Mouse (Mus musculus) cerebellum, adult 9-10 months (tissue): ENCODE measurements around the gene Eya4.

Experiments used
- DNase-seq: peaks from one replicate; pipeline ENCODE4 v3.0.0; 2022

The Eya4 gene

DNA sequence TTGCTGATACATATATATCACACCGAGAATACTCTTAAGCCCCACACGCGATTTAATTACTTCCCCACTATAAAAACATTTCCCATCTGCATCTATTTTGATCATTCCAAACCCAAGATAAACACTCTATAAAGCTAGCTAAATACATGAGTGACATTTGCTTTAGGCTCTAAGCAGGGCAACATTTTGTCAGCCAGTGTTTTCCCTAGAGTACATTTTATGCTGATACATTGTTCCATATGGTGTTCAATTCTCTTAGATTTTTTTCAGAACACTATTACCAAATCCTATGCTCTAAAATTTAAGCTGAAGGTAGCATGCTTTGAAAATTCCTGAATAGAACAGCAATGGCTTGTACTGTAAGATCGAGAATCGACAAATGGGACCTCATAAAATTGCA is 127.2 kb downstream of the Eya4 start:
- no peak for DNase-seq

DNA sequence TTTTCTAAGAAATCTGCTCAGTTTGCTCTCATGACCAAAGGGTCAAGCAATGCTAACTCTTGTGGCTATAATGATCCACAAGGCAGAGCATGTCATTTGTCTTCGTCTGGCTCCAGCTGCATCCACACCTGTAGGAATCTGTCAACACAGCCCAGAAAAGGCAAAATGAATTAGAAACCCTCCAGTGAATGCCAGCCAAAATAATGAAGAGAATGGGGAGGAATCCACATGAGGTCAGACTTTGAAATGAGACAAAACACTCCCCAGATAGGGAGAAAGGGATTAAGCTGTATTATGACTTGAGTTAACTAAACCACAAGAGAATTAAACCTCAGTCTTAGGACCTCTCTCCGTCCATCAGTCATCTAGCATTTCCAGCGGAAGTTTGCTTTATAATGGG is 130.2 kb downstream of the Eya4 start:
- DNase-seq, result no peak

DNA sequence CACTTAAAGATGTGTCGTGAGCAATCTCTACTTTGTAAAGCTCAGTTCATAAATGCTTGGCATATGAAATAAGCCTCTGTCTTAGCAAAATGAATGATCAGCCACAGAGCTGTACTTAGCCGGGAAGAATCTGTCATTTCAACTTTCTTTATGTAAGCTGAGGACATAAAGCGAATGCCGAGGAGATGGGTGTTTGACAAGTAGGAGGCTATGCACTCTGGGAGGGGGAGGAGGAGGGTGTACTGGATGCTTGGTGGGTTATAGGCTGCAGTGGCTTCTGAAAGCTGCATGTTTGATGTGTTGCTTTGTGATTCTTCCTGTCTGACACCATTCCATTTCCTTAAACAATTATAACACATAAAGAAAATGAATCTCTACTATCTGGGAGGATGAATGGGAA is 133.8 kb downstream of the Eya4 start:
- no peak for DNase-seq

DNA sequence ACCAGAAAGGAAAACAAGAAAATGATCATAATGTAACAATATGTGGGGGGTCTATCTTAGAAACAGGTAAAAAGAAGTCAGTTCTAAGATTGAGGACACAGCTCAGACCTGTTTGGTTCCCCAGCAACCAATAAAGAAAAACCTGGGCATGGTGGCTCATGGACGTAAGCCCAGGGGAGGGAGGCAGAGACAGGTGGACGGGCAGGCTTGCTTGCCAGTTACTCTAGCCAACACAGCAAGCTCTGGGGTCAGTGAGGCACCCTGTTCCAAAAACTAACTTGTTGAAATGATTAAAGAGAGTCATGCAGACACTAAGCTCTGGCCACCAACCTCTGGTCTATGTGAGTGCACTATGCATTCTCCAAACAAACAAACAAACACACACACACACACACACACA is 139.2 kb downstream of the Eya4 start:
- no peak for DNase-seq

DNA sequence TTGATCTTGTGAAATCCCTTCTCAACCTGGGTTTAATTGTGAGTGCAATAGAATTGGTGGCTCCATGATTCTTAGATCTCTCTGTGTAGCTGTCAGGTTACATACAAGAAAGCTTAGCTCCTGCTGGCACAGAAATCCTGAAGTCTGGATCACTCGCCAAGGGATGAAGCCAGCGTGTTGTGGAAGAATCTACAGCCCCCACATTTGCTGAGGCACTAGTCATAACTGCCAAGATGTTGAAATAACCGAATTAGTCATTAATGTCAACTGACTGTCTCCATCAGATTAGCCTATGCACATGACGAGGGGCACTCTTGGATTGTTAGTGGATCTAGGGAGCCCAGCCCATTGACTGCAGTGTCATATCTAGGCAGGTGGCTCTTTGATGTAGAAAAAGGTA is 146.7 kb downstream of the Eya4 start:
- no peak for DNase-seq

DNA sequence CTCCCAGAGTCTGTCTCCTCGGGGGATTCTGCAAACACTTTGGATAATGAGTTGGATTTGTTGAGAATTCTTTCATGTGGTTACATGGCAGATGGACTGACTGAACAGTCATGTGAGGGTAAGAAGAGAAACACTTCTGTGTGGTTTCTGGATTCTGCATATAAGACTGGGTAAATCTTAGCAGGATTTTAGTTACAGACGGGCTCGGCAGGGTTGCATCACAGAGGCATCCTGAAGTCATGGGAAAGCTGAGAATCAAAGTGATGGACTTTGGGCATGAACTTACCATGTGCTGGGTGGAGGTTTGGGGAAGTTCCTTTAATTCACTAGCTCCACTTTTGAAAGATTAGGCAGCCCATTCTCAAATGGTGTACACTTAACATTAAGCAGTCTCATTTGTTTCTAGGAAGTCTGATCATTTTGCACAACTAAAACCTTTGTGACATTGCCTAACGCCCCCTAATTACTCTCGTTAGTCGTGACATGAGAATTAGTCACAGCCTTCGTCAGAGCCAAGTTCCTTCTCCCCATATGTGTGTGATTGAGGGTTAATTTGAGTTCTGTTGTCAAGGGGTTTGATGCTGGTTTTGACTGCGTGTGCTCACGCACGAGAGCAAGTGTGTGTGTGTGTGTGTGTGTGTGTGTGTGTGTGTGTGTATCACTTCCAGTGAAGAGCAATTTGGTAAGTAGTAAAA is 147.3 kb downstream of the Eya4 start:
- no peak for DNase-seq

DNA sequence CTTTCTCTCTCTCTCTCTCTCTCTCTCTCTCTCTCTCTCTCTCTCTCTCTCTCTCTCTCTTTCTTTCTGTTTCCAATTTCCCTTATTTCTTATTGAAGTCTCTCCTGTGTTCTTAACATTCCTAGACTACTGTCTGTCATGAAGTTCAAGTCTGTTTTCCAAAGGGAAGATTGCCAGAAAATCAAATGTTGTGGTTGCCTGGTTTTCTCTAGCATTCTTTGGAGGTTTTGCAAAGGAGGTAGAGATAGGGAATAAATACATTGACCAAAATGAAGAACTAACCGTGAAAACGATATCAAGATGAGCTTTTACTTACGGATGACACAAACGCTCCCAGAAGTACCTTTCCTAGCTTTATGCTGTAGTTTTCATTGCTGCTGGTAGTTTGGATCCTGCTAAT is 148.0 kb downstream of the Eya4 start:
- DNase-seq, result no peak

DNA sequence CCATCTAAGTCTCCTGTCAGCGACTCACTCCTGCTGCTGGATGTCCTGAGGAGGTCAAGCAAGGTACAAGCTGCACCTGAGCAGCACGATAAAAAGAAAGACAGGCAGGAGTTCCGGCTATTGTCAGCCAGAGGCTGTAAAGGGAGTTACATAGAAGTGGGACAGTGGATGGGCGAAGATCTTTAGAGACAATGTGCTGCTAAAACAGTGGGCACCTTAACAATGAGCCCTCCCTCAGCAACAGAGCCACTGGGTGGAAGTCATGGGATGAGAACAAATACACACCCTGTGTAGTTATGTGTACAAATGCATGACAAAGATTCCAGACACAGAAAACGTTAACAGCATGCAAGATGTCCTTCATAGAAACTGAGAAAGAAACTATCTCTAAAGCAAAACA is 152.3 kb downstream of the Eya4 start:
- no peak for DNase-seq

DNA sequence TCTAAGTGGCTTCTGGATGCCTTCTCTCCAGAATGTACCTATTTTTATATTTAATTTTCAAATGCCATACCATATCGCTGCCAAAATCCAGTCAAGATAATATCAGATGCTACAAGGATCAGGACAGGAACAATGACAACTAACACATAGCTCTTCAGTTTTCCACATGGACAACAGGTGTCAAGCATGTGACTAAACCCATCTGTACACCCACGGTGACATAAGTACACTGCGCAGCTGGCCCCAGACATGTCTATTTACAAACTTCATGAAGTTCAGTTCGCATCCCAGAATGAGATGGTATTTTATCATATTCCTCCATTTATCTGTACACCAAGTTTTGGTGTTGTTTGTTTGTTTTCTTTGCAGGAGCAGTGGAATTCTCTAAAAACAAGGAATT is 154.2 kb downstream of the Eya4 start:
- DNase-seq, result no peak

DNA sequence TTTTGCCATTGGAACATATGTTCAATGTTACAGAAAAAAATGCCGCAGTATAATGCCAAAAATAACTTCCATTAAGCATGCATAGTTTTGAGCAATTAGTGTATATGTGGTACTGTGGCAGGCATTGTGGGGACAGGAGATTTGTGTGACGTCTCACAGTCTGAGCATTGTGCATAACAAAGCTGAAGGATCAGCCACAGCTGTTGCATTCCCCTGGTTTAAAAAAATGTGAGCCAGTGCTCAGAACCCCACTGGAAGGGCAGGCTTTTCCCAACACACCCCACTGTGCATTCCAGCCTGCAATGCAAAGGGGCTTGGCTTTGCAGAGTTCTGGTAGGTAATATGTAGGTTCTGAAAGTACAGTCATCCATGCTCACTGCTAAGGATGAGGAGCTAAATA is 155.2 kb downstream of the Eya4 start:
- DNase-seq, result no peak

DNA sequence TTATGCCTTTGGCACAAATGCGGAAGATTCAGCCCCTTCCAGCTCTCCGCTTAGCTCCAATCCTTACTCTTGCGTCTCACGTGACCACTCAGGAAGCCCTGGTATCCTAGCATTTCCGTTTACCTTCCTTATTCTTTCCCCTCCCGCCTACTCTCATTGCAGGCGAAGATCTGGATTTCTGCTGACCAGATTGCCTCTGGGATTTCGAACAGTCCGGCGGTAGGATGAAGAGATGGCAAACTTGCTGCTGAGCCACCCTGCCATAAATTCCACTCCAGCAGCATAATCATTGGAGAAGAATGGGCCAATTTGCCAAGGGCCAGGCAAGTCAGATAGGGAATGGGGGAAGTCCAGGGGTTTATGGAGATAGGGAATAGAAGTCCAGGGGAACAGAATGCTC is 160.8 kb downstream of the Eya4 start:
- DNase-seq, result no peak

DNA sequence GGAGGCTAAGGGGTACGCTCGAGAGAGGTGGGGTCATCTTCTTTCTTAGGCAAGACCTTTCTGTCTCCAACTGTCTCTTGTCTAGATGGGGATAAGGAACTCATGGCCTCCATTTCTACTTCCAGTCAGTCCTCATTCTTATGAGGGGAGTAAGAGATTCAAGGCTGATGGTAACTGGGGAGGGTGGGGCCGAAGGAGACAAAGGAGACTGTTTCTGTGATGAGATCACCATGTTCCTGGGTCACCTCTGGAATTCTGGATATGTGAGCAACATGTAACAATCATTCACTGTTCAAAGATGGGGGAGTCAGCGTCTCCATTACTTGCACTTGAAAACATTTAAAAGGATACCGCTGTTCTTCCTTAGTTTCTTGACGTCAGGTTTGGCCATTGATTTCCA is 165.2 kb downstream of the Eya4 start:
- no peak for DNase-seq

DNA sequence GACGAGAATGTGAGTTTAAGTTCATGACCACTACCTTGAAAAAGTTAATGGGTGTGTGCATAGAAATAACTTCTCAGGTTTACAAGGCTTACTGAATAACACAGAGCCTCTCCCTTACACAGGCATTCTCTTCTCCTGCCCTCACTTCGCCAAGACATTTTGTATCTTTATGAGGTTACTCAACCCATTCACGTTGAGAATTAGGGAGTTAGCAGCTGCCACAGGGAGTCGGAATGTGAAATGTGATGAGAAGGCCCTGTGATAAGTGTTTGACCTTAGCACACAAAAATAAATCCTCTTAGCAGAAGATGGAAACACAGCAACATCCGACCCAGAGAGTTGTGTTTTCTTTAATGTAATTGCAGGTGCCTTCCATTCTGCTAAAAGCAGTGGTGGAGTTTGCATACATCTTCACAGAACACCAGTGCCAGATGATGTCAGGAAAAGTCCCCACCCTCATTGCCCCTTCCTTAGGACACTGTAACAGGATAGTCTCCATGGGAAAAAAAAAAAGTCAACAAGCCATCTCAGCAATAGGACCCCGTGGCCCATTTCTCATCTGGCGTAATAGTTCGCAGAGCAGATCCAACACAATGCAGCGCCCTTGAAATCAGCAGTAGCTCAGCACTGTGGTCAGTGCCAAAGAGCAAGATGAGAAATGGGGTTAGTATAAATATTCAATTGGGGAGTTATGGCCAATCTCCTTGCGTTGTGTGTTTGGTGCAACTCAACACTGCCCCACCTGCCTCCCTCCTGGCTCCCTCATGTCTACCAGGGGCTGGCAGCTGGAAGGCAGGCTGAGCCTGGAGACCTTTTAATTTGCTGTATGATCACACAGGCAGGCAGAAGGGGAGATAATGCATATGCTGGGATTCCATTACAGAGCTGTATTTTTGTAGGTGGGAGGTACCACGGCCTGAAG is 168.8 kb downstream of the Eya4 start:
- no peak for DNase-seq

DNA sequence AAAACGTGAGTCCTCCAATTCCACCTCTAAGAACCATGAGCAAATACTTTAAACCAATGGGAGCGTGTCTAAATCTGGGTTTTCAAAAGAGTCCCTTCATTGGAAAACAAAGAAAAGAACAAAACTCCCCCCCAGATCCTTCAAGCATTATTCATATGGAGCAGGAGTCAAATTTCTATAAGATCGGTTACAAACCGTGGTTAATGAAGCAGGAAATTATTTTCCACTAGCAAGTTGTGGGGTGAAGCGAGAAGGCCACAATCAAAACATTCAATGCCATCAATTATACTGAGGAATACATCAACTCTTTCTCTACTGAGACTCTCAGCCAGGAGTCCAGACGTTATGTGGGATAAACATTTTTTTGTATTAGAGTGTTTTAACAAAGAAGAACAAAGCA is 171.3 kb downstream of the Eya4 start:
- no peak for DNase-seq

DNA sequence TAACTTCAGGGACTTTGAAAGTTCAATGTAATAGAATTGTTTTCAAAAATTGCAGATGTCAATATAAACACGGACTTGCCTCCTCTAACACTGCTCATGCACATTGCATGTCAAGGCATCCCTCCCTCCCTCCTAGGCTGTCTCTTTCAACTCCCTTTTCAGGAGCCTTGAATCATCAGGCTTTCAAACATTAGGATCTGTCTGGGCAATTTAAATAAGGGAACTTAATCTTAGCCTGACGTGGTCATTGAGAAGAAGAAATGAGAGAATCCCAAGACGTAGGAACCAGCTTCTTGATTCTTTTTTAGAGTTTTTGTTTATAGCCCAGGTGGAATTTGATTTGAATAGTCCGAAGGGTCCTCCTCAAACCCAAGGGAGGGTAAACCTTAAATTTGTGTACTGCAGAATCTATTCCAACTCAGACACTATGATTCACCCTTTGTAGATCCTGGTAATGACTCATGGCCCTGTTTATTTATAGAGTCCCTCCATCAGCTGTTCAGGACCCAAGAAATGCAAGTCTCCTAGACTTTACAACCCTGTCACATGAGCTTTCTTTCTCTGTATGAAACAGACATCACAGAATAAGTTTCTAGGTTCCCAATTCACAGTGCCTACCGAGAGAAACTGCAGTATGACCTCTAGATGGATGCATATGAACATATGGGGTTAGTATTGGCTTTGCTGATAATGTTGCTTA is 173.1 kb downstream of the Eya4 start:
- no peak for DNase-seq

DNA sequence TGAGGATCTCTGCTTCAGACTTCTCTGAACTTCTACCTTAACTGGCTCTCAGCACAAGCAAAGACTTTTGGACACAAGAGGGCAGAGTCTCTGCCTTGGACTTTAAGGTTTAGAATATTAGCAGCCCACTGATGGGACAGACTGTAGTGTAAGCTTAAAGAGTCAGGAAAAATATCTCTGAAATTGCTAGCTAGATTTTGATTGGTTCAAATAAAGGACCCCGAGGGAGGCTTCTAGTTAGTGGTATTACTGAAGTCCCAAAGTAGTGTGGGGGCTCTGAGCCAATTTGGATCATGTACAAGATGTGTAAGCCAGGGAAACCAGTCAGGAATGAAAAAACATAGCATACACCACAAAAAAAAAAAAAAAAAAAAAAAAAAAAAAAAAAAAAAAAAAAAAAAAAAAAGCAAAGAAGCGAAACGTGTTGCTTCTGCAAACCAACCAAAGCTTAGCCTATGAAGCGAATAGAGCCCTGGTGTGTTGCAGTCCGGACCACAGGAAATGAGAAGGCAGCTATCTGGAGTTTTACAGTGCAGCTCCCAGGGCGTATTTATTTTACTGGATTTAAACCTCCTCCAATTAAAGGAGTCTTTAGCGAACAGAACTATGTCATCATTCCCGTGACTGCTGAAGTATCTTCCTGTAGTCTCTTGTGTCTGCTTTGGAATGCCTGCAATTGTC is 173.8 kb downstream of the Eya4 start:
- DNase-seq, result no peak

DNA sequence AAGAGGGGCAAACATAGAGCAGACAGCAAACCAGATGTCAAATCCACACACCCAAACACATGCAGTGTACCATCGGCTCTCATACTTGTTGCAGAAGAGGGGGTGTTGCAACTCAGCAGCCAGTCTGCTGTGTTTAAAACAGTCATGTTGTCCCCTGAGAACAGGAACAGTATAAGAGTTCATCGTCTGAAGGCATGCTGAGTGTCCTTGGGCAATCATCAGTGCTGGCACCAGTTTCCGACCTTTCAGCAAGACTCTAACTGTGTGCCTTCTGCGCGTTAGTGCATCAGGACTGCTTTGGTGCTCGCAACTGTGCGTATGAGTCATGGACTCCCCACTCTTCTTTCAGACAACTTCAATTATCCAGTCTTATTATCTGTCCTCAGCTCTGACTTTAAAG is 179.0 kb downstream of the Eya4 start:
- DNase-seq, result no peak

DNA sequence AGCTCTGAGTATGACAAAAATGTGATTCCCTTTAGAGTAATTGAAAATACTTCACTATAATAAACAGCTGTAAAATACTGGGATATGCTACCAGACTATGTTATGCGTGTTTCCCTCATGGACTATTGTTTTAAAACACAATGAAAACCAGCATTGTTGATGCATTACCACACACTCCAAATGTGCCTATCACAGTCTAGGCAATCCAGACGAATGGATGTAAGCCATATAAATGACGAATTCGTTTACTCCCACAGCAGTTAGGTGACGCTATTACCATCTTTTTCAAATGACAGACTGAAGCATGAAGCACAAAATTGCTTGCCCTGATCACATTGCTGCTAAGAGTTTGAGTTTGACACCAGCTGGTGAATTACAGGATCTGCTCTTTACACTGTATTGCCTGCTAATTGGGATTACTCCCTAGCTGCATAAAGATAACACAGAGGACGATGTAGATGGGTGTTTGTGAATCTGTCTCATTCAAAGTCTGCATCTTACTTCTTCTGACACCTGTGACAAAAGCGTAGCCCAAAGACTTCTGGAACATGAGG is 185.4 kb downstream of the Eya4 start:
- DNase-seq, result no peak

DNA sequence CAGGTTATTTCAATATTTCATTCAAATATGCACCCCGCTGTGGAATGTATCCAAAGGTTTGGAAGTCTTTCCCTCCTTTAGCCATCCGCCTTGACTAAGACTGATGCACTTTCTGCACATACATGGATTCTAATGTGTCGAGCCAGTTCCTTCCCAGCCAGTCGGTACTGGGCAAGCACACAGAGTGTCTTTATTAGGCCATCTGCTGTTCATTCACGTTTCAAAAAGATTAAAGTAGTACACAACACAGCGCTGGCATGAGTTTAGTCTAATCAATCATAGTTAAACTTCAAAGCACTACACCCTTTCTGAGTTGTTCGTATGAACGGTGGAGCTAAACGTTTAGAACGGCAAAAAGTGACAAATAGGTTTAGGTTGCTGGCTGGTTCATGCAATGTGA is 190.7 kb downstream of the Eya4 start:
- no peak for DNase-seq

DNA sequence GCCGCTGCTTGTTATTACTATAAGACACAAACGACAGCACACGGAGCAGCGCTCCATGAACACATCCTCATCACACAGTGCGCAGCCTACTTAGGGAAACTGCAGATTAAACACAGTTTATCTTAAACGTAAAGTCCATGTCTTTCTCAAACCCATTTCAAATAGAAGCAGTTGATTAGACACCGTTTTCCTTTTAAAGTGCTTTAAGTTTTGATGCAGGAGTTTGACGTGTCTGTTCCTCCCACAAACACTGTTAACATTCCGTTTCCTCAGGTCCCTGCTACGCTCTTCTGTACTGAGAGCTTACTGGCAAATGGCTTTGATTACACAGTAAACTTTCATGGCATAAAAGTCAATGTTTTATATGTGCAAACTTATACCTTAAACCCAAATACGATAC is 191.4 kb downstream of the Eya4 start:
- no peak for DNase-seq

DNA sequence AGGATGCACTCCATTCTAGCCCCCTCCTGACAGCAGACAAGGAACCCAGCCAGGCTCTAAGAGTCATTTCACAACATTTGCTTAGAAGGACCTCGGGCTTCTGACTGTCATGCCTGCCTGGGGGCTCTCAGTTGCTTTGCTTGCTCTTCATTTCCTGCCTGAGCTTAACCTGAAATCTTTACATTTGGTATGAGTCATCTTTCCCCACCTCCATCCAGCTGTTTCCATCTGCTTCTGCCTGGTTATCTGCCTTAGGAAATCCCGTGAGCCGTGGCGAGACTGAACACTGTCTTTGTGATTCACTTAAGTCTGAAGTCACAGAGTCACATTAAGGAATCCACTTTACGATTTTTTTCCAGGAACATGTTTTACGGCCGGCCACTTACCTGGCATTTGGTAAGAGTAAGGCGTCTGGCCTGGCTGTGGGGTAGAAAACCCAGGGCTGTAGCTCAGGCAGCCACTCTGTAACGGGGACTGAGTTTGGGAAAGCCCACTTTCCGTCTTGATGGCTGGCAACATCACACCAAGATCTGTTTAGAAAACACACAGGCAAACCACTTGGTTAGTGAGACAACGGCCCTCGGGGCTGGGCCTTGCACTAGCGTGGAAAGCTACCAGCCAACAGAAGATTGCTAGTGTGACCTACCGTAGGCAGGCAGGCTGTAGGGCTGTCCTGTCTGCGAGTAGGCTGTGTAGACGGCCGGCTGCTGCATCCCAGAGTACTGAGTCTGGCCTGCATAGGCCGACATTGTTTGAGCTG is 193.5 kb downstream of the Eya4 start:
- no peak for DNase-seq

DNA sequence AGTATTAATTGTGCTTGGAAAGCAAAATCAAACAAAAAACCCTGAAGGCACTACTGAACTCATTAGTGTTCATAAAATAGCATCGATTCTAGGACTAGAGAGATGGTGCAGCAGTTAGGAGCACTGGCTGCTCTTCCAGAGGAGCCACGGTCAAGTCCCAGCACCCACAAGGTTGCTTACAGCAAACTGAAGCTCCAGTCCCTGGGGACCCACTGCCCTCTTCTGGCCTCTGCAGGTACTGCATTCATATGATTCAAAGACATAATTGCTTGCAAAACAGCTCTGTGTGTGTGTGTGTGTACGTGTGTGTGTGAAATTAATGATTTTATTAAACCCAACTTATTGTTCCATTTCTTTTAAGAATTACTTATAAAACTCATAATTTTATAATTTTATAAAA is 200.2 kb downstream of the Eya4 start:
- DNase-seq, result no peak
